Mouse (Mus musculus): ENCODE measurements around the gene Plxnb1. TPM values are rescaled to one million over a fixed set of nuclear protein-coding genes. Genes with fewer than 3 reads are reported as not detected.

Plxnb1 gene
- total and polyA plus RNA-seq, 3 experiments, result 15.7 to 25.0 (median 21.1) TPM

DNA sequence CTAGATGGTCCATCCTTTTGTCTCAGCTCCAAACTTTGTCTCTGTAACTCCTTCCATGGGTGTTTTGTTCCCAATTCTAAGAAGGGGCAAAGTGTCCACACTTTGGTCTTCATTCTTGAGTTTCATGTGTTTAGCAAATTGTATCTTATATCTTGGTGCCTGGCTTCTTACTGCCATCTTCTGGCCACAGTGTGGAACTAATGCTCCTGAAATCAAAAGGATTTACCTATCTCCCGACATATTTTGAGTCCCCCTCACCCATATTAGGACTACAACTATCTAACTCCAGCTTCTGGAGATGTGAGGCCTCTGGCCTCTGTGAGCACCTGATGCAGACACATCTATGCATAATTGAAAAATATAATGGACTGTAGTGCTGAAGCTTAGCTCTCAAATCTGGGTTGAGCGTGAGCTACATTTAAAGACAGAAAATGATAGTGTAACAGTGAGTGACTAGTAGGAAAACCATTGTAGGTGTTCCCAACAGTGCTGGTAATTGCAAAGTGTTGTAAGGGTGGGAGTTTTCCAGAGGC, 27.4 kb downstream of the Plxnb1 start:
- Histone ChIP-seq H3K79me2 (replicated peaks; ENCODE audit: control insufficient read depth, insufficient read depth, low read length) (no peaks in the 10 kb centered on the region), H3K27me3 (ENCODE audit: control insufficient read depth, insufficient read depth, low read length) (no peaks in the 10 kb centered on the region), H3K4me1 (ENCODE audit: control insufficient read depth, insufficient read depth, low read length) (no peaks in the 10 kb centered on the region), H3K36me3 (ENCODE audit: control insufficient read depth, insufficient read depth, low read length) (no peaks in the 10 kb centered on the region), H3K4me3 (no peak overlapping the region), H3K9ac (ENCODE audit: low read depth, low read length) (no peak overlapping the region), H3K27ac (no peak overlapping the region)
- peak; percentile 73 for TF ChIP-seq CTCF (IDR thresholded peaks at IDR 0.05)
- no peak for TF ChIP-seq POLR2A (IDR thresholded peaks at IDR 0.05; ENCODE audit: insufficient read depth, low read depth, low read length)
- no peak for TF ChIP-seq EP300 (IDR thresholded peaks at IDR 0.05; ENCODE audit: insufficient read depth, low read depth, low read length)
- DNase-seq, result no peak
- intact Hi-C loops (cut with DNase I), result loop anchor here (1.0 kb wide), 2 partner anchors 34 to 122 kb away; no protein-coding TSS in a partner anchor
- 45% methylated on average over 2 of the region's 2 CpGs for WGBS

- DNase-seq, result no peak
- H3K9ac ChIP-seq (ENCODE audit: low read depth, low read length), result no peak overlapping the region
- no peak overlapping the region for H3K27ac ChIP-seq
- H3K4me1 ChIP-seq (ENCODE audit: control insufficient read depth, insufficient read depth, low read length), result no peaks in the 10 kb centered on the region
- H3K27me3 ChIP-seq (ENCODE audit: control insufficient read depth, insufficient read depth, low read length), result no peaks in the 10 kb centered on the region
- WGBS, result 26% methylated on average over 6 of the region's 6 CpGs
- H3K79me2 ChIP-seq (replicated peaks; ENCODE audit: control insufficient read depth, insufficient read depth, low read length), result no peaks in the 10 kb centered on the region
- intact Hi-C loops (cut with DNase I), result no loop called here
- H3K4me3 ChIP-seq, result no peak overlapping the region
- H3K36me3 ChIP-seq (ENCODE audit: control insufficient read depth, insufficient read depth, low read length), result no peaks in the 10 kb centered on the region
- no peak for TF ChIP-seq EP300 (IDR thresholded peaks at IDR 0.05; ENCODE audit: insufficient read depth, low read depth, low read length)
- TF ChIP-seq CTCF (IDR thresholded peaks at IDR 0.05), result no peak
- TF ChIP-seq POLR2A (IDR thresholded peaks at IDR 0.05; ENCODE audit: insufficient read depth, low read depth, low read length), result no peak
Measured at GRCm38 (mm10) chr9:109123266-109123665, 28.1 kb downstream of the Plxnb1 start.

GRCm38 (mm10) chr9:109124164-109124563, 29.0 kb downstream of the Plxnb1 start:
- H3K4me1 ChIP-seq (ENCODE audit: control insufficient read depth, insufficient read depth, low read length), result no peaks in the 10 kb centered on the region
- no peaks in the 10 kb centered on the region for H3K36me3 ChIP-seq (ENCODE audit: control insufficient read depth, insufficient read depth, low read length)
- no peak overlapping the region for H3K4me3 ChIP-seq
- H3K79me2 ChIP-seq (replicated peaks; ENCODE audit: control insufficient read depth, insufficient read depth, low read length), result no peaks in the 10 kb centered on the region
- H3K27ac ChIP-seq, result no peak overlapping the region
- intact Hi-C loops (cut with DNase I), result no loop called here
- H3K27me3 ChIP-seq (ENCODE audit: control insufficient read depth, insufficient read depth, low read length), result no peaks in the 10 kb centered on the region
- WGBS, result 86% methylated on average over 3 of the region's 3 CpGs
- no peak for DNase-seq
- H3K9ac ChIP-seq (ENCODE audit: low read depth, low read length), result no peak overlapping the region
- TF ChIP-seq POLR2A (IDR thresholded peaks at IDR 0.05; ENCODE audit: insufficient read depth, low read depth, low read length) (no peak), EP300 (IDR thresholded peaks at IDR 0.05; ENCODE audit: insufficient read depth, low read depth, low read length) (no peak), CTCF (IDR thresholded peaks at IDR 0.05) (no peak)

GRCm38 (mm10) chr9:109125043-109125442, 29.9 kb downstream of the Plxnb1 start:
- Histone ChIP-seq H3K4me3 (no peak overlapping the region), H3K27ac (no peak overlapping the region), H3K4me1 (ENCODE audit: control insufficient read depth, insufficient read depth, low read length) (no peaks in the 10 kb centered on the region), H3K9ac (ENCODE audit: low read depth, low read length) (no peak overlapping the region), H3K36me3 (ENCODE audit: control insufficient read depth, insufficient read depth, low read length) (no peaks in the 10 kb centered on the region), H3K79me2 (replicated peaks; ENCODE audit: control insufficient read depth, insufficient read depth, low read length) (no peaks in the 10 kb centered on the region), H3K27me3 (ENCODE audit: control insufficient read depth, insufficient read depth, low read length) (no peaks in the 10 kb centered on the region)
- intact Hi-C loops (cut with DNase I), result no loop called here
- 77% methylated on average over 2 of the region's 2 CpGs for WGBS
- DNase-seq, result no peak
- TF ChIP-seq CTCF (IDR thresholded peaks at IDR 0.05) (no peak), POLR2A (IDR thresholded peaks at IDR 0.05; ENCODE audit: insufficient read depth, low read depth, low read length) (no peak), EP300 (IDR thresholded peaks at IDR 0.05; ENCODE audit: insufficient read depth, low read depth, low read length) (no peak)

DNA sequence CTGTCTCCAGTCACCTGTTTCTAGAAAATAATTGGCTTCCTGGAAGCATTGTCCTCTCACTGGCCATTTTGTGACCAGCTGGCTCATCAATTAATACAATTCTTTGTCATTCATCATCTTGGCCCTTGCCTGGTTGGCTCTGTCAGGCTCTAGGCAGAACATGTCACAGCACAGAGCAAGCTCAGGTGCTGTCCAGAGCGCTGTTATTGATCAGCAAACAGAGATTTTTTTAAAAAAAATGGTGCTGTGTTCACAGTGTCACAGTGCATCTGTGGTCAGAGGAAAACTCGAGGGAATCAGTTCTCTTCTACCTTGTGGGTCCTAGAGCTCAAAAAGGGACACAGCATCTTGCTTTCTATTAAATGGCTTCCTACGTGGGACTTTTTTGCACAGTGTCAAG, 30.3 kb downstream of the Plxnb1 start:
- Histone ChIP-seq H3K4me3 (no peak overlapping the region), H3K27me3 (ENCODE audit: control insufficient read depth, insufficient read depth, low read length) (no peaks in the 10 kb centered on the region), H3K36me3 (ENCODE audit: control insufficient read depth, insufficient read depth, low read length) (no peaks in the 10 kb centered on the region), H3K27ac (no peak overlapping the region), H3K79me2 (replicated peaks; ENCODE audit: control insufficient read depth, insufficient read depth, low read length) (no peaks in the 10 kb centered on the region), H3K4me1 (ENCODE audit: control insufficient read depth, insufficient read depth, low read length) (no peaks in the 10 kb centered on the region), H3K9ac (ENCODE audit: low read depth, low read length) (no peak overlapping the region)
- DNase-seq, result no peak
- no peak for TF ChIP-seq CTCF (IDR thresholded peaks at IDR 0.05)
- TF ChIP-seq EP300 (IDR thresholded peaks at IDR 0.05; ENCODE audit: insufficient read depth, low read depth, low read length), result no peak
- TF ChIP-seq POLR2A (IDR thresholded peaks at IDR 0.05; ENCODE audit: insufficient read depth, low read depth, low read length), result no peak
- intact Hi-C loops (cut with DNase I), result no loop called here
- 64% methylated on average over 3 of the region's 3 CpGs for WGBS

DNA sequence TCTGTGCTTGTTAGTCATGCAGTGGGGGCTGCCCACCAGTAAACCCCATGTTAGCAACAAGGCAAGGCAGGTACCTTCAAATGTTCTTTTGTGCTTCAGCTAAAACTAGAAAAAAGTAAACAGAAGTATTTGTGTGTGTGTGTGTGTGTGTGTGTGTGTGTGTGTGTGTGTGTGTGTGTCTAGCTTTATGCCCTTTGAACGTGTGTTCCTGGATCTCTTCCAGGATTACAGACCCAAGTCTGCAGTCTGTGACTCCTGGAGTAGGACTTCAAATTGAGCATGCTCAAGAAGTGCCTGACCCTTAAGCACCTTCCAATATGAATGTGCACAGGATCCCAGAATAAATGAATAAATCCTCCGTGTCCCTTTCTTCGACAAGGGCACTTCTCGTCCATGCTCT, 31.9 kb downstream of the Plxnb1 start:
- 76% methylated on average over 4 of the region's 4 CpGs for WGBS

More for the DNA sequence above, 31.9 kb downstream of the Plxnb1 start:
- H3K9ac ChIP-seq (ENCODE audit: low read depth, low read length), result no peak overlapping the region
- H3K36me3 ChIP-seq (ENCODE audit: control insufficient read depth, insufficient read depth, low read length), result no peaks in the 10 kb centered on the region
- DNase-seq, result no peak
- no peaks in the 10 kb centered on the region for H3K4me1 ChIP-seq (ENCODE audit: control insufficient read depth, insufficient read depth, low read length)
- TF ChIP-seq CTCF (IDR thresholded peaks at IDR 0.05) (no peak), POLR2A (IDR thresholded peaks at IDR 0.05; ENCODE audit: insufficient read depth, low read depth, low read length) (no peak), EP300 (IDR thresholded peaks at IDR 0.05; ENCODE audit: insufficient read depth, low read depth, low read length) (no peak)
- no peak overlapping the region for H3K27ac ChIP-seq
- H3K27me3 ChIP-seq (ENCODE audit: control insufficient read depth, insufficient read depth, low read length), result no peaks in the 10 kb centered on the region
- H3K4me3 ChIP-seq, result no peak overlapping the region
- intact Hi-C loops (cut with DNase I), result no loop called here
- no peaks in the 10 kb centered on the region for H3K79me2 ChIP-seq (replicated peaks; ENCODE audit: control insufficient read depth, insufficient read depth, low read length)
